Mouse (Mus musculus): ENCODE measurements around the gene Clec4d. TPM values are rescaled to one million over a fixed set of nuclear protein-coding genes. Genes with fewer than 3 reads are reported as not detected.

Gene Clec4d
- polyA plus RNA-seq, 1 experiment, result not detected

- no peaks in the 10 kb centered on the region for H3K4me1 ChIP-seq (ENCODE audit: control insufficient read depth, insufficient read depth, insufficient read length, low read length)
- TF ChIP-seq POLR2A (IDR thresholded peaks at IDR 0.05; ENCODE audit: low read depth, low read length), result no peak
- no peak for TF ChIP-seq CTCF (IDR thresholded peaks at IDR 0.05; ENCODE audit: extremely low read depth, insufficient read length, insufficient replicate concordance, low read depth, low read length)
These were observed 9.2 kb upstream of the Clec4d start for GRCm38 (mm10) chr6:123252735-123253134.

GRCm38 (mm10) chr6:123258946-123259345 lies 3.0 kb upstream of the Clec4d start:
- TF ChIP-seq CTCF (IDR thresholded peaks at IDR 0.05; ENCODE audit: extremely low read depth, insufficient read length, insufficient replicate concordance, low read depth, low read length) (no peak), POLR2A (IDR thresholded peaks at IDR 0.05; ENCODE audit: low read depth, low read length) (no peak)
- Histone ChIP-seq H3K27ac (ENCODE audit: insufficient read depth, low read depth, low read length) (no peak overlapping the region), H3K4me3 (ENCODE audit: low read depth, low read length) (no peak overlapping the region), H3K4me1 (ENCODE audit: control insufficient read depth, insufficient read depth, insufficient read length, low read length) (no peaks in the 10 kb centered on the region), H3K27me3 (ENCODE audit: control insufficient read depth, insufficient read depth, low read length) (no peaks in the 10 kb centered on the region), H3K36me3 (ENCODE audit: control insufficient read depth, insufficient read depth, low read length) (no peaks in the 10 kb centered on the region)
- WGBS, result 64% methylated on average over 3 of the region's 3 CpGs

More at GRCm38 (mm10) chr6:123252735-123253134, 9.2 kb upstream of the Clec4d start:
- Histone ChIP-seq H3K4me3 (ENCODE audit: low read depth, low read length) (no peak overlapping the region), H3K36me3 (ENCODE audit: control insufficient read depth, insufficient read depth, low read length) (no peaks in the 10 kb centered on the region), H3K27ac (ENCODE audit: insufficient read depth, low read depth, low read length) (no peak overlapping the region), H3K27me3 (ENCODE audit: control insufficient read depth, insufficient read depth, low read length) (no peaks in the 10 kb centered on the region)

- H3K4me3 ChIP-seq (ENCODE audit: low read depth, low read length), result no peak overlapping the region
- H3K4me1 ChIP-seq (ENCODE audit: control insufficient read depth, insufficient read depth, insufficient read length, low read length), result no peaks in the 10 kb centered on the region
- no peaks in the 10 kb centered on the region for H3K36me3 ChIP-seq (ENCODE audit: control insufficient read depth, insufficient read depth, low read length)
- no peak for TF ChIP-seq CTCF (IDR thresholded peaks at IDR 0.05; ENCODE audit: extremely low read depth, insufficient read length, insufficient replicate concordance, low read depth, low read length)
- no peaks in the 10 kb centered on the region for H3K27me3 ChIP-seq (ENCODE audit: control insufficient read depth, insufficient read depth, low read length)
- 70% methylated on average over 4 of the region's 4 CpGs for WGBS
- no peak overlapping the region for H3K27ac ChIP-seq (ENCODE audit: insufficient read depth, low read depth, low read length)
These were observed 1.9 kb upstream of the Clec4d start for GRCm38 (mm10) chr6:123259889-123260603.

GRCm38 (mm10) chr6:123260868-123261267 lies 1.0 kb upstream of the Clec4d start:
- no peak overlapping the region for H3K27ac ChIP-seq (ENCODE audit: insufficient read depth, low read depth, low read length)
- no peaks in the 10 kb centered on the region for H3K4me1 ChIP-seq (ENCODE audit: control insufficient read depth, insufficient read depth, insufficient read length, low read length)
- H3K4me3 ChIP-seq (ENCODE audit: low read depth, low read length), result no peak overlapping the region
- no peak for TF ChIP-seq POLR2A (IDR thresholded peaks at IDR 0.05; ENCODE audit: low read depth, low read length)
- TF ChIP-seq CTCF (IDR thresholded peaks at IDR 0.05; ENCODE audit: extremely low read depth, insufficient read length, insufficient replicate concordance, low read depth, low read length), result no peak
- no peaks in the 10 kb centered on the region for H3K27me3 ChIP-seq (ENCODE audit: control insufficient read depth, insufficient read depth, low read length)
- no peaks in the 10 kb centered on the region for H3K36me3 ChIP-seq (ENCODE audit: control insufficient read depth, insufficient read depth, low read length)
- WGBS, result 93% methylated on average over 1 of the region's 1 CpGs

GRCm38 (mm10) chr6:123264194-123264593 lies 2.3 kb downstream of the Clec4d start:
- H3K4me1 ChIP-seq (ENCODE audit: control insufficient read depth, insufficient read depth, insufficient read length, low read length), result no peaks in the 10 kb centered on the region
- H3K4me3 ChIP-seq (ENCODE audit: low read depth, low read length), result no peak overlapping the region
- no peaks in the 10 kb centered on the region for H3K36me3 ChIP-seq (ENCODE audit: control insufficient read depth, insufficient read depth, low read length)
- H3K27ac ChIP-seq (ENCODE audit: insufficient read depth, low read depth, low read length), result no peak overlapping the region
- TF ChIP-seq CTCF (IDR thresholded peaks at IDR 0.05; ENCODE audit: extremely low read depth, insufficient read length, insufficient replicate concordance, low read depth, low read length), result no peak
- TF ChIP-seq POLR2A (IDR thresholded peaks at IDR 0.05; ENCODE audit: low read depth, low read length), result no peak
- 77% methylated on average over 3 of the region's 3 CpGs for WGBS
- H3K27me3 ChIP-seq (ENCODE audit: control insufficient read depth, insufficient read depth, low read length), result no peaks in the 10 kb centered on the region

GRCm38 (mm10) chr6:123265809-123266208 lies 3.9 kb downstream of the Clec4d start:
- no peak overlapping the region for H3K27ac ChIP-seq (ENCODE audit: insufficient read depth, low read depth, low read length)
- no peak for TF ChIP-seq CTCF (IDR thresholded peaks at IDR 0.05; ENCODE audit: extremely low read depth, insufficient read length, insufficient replicate concordance, low read depth, low read length)
- no peak for TF ChIP-seq POLR2A (IDR thresholded peaks at IDR 0.05; ENCODE audit: low read depth, low read length)
- no peaks in the 10 kb centered on the region for H3K36me3 ChIP-seq (ENCODE audit: control insufficient read depth, insufficient read depth, low read length)
- no peaks in the 10 kb centered on the region for H3K4me1 ChIP-seq (ENCODE audit: control insufficient read depth, insufficient read depth, insufficient read length, low read length)
- H3K4me3 ChIP-seq (ENCODE audit: low read depth, low read length), result no peak overlapping the region
- no peaks in the 10 kb centered on the region for H3K27me3 ChIP-seq (ENCODE audit: control insufficient read depth, insufficient read depth, low read length)
- WGBS, result 84% methylated on average over 4 of the region's 4 CpGs

- no peak overlapping the region for H3K4me3 ChIP-seq (ENCODE audit: low read depth, low read length)
- no peak overlapping the region for H3K27ac ChIP-seq (ENCODE audit: insufficient read depth, low read depth, low read length)
- no peaks in the 10 kb centered on the region for H3K27me3 ChIP-seq (ENCODE audit: control insufficient read depth, insufficient read depth, low read length)
- 62% methylated on average over 5 of the region's 5 CpGs for WGBS
- H3K4me1 ChIP-seq (ENCODE audit: control insufficient read depth, insufficient read depth, insufficient read length, low read length), result no peaks in the 10 kb centered on the region
- no peaks in the 10 kb centered on the region for H3K36me3 ChIP-seq (ENCODE audit: control insufficient read depth, insufficient read depth, low read length)
- no peak for TF ChIP-seq POLR2A (IDR thresholded peaks at IDR 0.05; ENCODE audit: low read depth, low read length)
- TF ChIP-seq CTCF (IDR thresholded peaks at IDR 0.05; ENCODE audit: extremely low read depth, insufficient read length, insufficient replicate concordance, low read depth, low read length), result no peak
These were observed 5.0 kb downstream of the Clec4d start for GRCm38 (mm10) chr6:123266945-123267344.

Measured in small intestine, adult 2 months (tissue).